Mouse (Mus musculus) layer of hippocampus, postnatal 25 days (tissue): Measurements from ENCODE around the gene Ppp6r2. TPM values are rescaled to one million over a fixed set of nuclear protein-coding genes. Genes with fewer than 3 reads are reported as not detected.

ENCODE experiments used
- DNase-seq, 2 experiments: peaks; one replicate each; pipeline ENCODE4 v3.0.0; 2022; ENCODE audit warnings: mixed read lengths in 2 of 2, low spot score in 1 of 2; ENCODE audit errors: extremely low spot score in 1 of 2
- total RNA-seq, 2 experiments: library from RNA; stranded (reverse); gene quantifications; 2 replicates each; pipeline ENCODE4 v1.2.3; 2021

Gene Ppp6r2
- total RNA-seq, 2 experiments from 2014 or later, result 164 to 166 TPM

DNA sequence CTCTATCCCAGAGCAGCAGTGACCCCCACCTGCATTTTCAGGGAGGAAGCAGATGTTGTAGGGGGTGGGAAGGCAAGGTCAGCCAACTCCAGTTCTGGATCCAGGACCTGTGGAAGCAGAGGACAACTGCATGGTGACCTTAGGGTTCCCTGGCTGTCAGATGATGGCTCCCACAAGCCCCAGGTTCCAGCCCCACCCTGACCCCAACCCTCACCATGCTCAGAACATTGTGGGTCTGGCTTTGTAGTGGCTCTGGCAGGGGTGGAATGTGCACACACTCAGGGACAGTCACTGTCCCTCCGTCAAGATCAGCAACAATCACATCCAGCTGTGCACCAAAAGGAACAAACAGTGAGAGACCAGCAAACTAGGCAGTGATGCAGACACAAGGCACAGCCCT lies 94.6 kb downstream of the Ppp6r2 start:
- DNase-seq, result no peak

DNA sequence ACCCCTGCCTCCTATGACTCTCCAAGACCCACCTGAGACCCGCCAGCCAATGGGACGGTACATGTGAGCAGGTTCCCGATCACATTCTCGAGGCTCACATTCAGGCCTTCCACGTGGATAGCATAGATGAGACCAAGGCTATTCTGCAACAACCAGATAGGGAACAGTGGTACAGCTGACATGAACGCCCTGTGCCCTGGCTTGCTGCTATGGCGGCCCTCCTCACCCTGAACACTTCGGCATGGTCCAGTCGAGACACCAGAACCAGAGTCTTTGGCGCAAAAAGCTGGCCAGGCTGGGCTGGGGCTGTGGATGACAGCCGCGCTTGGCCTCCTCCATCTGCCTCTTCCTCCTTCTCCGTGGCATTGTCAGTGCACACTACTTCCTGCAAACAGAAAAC lies 96.1 kb downstream of the Ppp6r2 start:
- DNase-seq, result no peak

DNA sequence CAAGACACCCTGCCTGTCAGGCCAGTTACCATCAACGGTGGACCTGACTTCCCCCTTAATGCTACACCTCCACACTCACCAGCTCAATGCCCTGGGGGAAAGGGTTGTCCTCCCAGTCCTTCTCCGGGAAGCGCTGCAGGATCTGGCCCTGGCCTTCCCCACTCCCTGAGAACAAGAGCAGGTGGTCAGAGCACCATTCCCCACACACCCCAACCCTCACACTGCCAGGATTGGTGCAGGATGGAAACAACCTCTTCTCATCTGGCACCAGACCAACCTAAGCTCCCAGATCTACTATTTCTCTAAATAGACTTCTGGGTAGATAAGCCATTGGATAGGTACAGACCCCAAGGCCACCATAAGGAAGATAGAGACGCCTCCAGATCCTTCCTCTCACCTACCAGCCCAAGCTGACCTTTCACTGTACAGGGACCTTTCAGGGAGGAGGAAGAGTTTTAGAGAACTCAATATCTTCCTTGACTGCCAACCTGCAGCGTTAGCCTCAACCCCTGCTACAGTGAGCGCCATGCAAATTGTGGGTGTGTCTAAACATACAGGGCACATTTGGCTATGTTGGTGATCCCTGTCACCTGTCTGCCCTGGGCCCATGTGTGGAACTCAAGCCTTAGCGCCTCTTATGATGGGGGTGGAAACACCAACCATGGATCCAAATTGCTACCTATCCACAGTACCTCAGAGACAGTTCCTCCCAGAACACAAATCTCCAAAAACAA lies 97.2 kb downstream of the Ppp6r2 start:
- peak in 1 of 2 experiments; percentile 7 for DNase-seq

DNA sequence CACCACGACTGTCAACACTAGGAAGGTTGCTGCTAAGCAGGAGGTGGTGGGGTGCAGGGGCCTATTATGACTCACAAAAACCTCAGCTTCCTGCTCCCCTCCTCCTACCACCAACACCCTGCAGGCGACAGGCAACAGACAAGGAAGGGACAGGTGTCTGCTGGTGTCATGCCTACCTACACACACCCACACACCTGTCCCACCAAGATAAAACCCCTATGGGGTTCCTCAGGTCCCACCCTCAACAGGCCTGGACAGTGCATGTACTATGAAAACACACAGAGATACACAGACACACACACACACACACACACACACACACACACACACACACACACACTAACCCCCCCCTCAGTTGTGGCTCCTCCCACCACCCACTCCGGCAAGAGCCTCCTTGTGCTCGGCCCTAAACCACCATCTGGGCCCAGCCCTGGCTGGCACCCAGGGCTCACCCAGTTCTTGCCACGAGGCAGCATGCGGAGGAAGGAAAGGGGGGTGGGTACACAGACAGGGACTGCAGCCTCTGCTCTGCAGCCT lies 98.7 kb downstream of the Ppp6r2 start:
- peak; percentile 50 to 51 for DNase-seq

DNA sequence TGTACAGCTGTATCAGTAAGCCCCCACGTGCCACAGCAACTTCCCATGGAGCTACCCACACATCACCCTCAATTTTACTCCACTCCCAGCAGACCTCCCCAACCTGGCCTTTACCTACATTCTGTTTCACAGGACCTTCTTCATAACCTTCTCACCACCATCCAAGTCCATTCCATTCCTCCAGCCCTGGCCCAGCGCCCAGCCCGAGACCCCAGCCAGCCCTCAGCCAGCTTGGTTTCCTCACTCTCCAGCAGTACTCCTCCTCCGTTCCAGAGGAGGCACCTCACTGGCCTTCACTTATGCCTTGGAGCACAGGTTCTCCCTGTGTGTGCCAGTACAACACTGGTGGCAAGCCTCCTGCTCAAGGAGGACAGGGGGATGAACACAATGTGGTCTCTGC lies 102.0 kb downstream of the Ppp6r2 start:
- DNase-seq, result peak in 1 of 2 experiments; percentile 12

DNA sequence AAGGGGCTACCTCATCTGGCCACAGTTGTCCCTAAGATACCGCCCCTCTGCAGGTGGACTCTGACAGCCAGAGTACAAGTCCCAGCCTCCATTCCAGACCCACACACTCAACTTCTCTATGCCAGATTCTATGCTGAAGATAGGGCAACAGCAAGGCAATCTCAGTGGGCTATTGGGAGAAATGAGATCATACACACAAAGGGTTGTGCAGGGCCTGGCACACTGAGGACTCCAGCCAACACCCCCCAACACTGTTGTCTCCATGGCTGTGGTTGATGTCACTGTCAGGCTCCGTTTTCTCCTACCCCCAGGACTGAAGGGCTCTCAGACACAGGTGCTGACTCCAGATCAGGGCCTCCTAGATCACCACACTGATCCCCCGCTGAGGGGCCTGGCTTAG lies 102.8 kb downstream of the Ppp6r2 start:
- peak in 1 of 2 experiments; percentile 11 for DNase-seq

DNA sequence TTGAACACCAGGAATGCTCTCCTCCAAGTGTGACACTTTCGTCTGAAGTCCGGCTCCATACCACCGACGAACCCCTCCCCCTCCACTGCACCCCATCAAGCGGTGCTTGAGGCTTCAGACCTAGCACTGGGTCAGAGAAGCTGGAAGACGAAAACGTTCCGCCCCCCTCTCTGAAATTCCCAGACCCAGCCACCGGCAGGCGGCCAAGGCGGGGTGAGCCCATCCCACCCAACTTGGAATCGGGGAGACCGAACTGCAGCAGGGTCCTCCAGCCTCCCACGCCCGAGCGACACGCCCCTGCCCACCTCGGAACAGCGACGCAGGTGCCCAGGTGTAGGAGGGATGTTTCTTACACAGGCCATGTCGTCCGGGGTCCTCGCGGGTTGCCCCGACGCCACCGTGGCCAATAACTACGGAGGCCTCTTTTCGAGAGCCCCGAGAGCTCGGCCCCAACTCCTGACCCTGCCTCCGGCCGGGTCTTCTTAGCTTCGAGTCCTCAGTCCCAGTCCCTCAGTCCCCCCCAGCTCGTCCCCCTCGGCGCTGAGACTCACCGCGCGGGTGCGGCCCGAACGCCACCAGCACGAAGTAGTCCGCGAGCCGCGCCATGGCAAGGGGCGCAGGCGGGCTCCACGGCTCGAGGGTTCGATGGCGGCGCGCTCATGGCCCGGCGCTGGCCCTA lies 103.3 kb downstream of the Ppp6r2 start:
- peak in 1 of 2 experiments; percentile 20 for DNase-seq

DNA sequence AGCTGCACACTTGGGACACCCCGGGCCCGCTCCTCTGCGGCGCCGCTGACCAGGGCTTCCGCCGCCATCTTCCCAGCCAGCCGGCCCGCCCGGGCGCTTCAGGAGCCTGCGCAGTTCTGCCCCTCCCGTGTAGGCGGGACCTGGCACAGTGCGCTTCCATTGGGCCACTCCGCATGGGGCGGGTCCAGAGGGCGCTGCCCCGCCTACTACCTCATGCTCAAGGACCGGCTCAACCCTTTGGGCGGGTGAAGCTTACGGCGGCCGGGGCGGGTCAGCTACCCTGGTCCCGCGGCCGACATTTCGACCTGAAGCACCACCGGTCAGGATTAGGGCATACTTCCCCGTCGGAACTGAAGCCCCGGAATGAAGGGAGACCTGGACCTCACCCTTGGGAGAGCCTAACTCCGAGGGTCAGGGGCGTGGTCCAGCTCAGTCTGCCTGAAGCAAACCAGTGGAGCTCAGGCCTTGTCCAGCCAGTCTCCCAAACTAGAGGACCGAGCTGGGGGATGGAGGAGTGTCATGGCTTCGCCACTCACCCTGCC lies 103.9 kb downstream of the Ppp6r2 start, which contains the start of gene Sbf1:
Gene Sbf1 (minus strand): TSS at position 122 of the 542 bp plus-strand sequence.
- DNase-seq, result peak; percentile 87 to 90

DNA sequence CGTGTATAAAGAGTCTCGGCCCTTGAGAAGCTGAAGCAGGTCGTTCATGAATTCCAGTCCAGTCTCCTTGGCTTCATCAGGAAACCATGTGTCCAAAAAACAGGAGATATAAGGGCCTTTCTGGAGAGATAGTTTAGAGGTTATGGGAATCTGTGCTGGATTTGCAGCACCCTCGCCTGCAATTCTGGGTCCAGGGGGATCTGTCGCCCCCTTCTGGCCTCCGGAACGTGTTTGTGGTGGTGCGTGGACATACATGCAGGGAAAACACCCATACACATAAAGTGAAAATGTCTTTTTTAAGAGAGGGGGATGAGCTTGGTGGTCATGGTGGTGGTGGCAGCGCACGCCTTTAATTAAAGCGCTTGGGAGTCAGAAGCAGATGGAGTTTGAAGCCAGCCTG lies 104.8 kb downstream of the Ppp6r2 start:
- DNase-seq, result no peak

DNA sequence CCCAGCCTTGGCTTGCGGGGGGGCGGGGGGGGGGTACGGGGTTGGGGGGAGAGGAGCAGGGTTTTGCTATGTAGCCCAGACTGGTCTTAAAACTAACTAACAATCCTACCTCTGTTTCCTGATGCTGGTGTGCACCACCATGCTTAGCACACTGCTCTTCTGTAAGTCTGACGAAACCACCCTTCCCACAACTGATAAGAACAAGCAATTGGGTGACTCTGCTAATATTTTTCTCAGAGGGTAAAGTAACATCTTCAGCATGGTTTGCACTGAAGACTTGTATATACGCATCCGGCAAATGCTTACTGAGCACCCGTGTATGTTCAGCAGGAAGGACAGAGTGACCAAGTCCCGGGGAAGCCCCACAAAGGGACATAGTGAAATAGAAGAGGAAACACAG lies 109.9 kb downstream of the Ppp6r2 start:
- DNase-seq, result no peak

DNA sequence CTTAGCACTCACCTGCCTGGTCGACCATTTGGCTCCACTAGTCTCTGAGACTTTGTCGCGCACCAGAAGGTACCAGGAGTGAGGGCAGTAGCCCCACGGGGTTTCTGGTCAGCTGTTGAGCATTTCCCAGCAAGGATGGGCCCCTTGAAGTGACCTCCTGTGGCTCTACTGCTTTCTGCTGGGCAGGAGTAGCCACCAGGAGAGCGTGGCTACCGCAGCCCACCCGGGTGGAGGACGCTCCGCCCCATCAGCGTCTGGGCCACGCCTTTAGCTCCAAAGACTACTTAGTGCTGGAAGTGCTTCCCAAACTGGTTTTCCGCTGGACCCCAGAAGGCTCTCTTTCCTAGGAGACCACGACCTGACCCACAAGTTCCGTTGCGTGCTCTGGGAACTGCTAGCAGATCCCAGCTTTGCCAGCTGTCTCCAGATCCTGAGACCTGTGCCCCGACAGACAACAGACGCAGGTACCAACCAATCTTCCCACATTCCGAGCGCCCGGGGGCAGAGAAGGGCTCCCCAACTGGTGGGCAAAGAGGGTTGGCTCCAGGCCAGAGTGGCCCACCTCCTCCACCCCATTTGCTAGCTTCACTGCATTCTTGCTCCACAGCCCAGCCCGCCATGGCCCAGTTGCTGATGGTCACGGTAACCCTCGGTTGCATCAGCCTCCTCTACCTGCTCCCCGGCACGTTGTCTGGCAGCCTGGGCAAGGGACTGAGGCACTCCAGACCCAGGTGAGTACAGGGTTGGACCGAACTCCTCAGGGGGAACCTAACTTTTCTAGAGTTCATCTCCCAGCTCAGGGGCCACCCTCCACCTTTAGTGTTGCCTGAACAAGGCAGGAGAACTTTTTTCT lies 111.5 kb downstream of the Ppp6r2 start, which contains the start of gene Adm2:
Gene Adm2 (plus strand): TSS at position 51 of the 853 bp plus-strand sequence.
- DNase-seq, result no peak

DNA sequence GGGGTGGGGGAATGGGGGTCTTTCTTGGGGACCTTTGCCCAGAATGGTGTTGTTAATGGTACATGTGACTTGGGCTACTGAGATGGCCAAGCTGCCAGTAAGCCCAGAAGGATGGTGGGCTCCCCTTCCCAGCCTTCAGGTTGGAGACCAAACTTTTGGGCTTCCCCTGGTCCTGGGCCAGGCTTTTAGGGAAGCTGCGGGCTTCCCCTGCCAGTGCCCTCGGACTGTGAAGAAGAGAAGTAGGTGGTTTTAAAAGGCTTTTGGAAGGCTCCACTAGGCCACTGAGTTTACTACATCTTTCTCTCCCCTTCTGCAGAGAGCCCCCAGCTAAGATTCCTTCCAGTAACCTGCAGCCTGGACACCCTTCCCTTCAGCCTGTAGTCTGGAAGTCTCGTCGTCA lies 112.3 kb downstream of the Ppp6r2 start:
- no peak for DNase-seq

DNA sequence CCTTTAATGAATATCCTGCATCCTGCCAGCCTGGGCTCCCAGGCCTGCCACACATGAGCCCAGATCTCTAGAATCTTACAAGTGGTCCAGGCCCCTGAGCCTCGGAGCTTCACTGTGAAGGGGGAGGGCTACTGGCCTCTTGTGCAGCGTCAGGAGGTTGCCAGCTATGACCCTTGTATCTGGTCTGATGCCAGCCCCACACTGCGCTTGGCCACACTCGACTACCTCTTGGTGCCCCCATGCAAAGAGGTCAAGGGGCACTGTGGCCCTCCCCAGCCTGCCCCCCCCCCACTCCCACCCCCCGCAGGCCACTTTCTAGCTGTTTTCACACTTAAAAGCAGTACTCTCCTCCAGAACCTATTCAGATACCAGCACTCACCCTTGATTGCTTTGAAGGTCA lies 115.1 kb downstream of the Ppp6r2 start:
- no peak for DNase-seq

DNA sequence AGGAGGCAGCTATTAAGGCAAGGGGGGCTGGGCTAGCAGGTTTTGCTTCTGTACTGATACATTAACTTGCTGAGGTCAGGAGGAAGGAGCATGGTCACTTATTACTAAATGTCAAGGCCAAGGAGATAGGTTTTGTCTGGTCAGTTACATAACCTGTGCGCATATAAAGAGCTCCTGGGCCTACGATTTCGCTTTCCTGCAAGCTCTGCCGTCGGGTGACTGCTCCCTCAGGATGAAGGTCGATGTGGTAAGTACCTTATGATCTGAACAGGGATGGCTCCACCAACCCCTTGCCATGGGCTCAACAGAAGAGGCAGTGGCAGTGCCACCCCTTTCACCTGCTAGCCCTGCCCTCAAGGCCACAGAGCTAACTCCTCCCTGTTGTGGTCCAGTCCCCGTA lies 122.9 kb downstream of the Ppp6r2 start, which contains the start of gene Miox:
Gene Miox (plus strand): TSS at position 128 of the 400 bp plus-strand sequence.
- no peak for DNase-seq

DNA sequence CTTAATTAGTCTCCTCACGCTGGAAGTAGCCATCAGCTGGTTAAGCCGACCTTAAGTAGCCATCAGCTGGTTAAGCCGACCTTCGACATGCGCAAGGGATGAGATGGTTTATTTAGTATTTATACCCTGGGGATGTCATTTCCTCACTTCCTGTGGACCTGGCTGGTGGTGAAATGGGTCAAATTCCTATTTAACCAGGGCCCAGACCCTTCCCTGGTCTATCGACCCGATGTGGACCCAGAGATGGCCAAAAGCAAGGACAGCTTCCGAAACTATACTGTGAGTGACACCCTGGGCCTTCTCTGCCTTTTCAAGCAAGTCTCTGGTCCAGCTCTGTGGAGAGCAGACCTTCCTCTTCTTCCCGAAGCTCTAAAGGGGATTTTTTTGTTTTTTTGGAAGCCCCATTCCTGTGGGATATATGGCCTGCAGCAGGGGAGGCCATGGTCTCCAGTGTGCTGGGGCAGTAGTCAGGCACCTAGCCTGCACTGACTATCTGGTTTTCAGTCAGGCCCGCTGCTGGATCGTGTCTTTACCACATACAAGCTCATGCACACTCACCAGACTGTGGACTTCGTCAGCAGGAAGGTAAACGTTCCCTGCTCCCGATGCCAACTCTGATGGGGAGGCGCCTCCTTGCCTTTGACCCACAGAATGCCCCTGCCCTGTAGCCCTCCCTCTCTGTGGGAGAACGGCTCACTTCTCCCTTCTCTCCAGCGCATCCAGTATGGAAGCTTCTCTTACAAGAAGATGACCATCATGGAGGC lies 123.6 kb downstream of the Ppp6r2 start:
- DNase-seq, result no peak

DNA sequence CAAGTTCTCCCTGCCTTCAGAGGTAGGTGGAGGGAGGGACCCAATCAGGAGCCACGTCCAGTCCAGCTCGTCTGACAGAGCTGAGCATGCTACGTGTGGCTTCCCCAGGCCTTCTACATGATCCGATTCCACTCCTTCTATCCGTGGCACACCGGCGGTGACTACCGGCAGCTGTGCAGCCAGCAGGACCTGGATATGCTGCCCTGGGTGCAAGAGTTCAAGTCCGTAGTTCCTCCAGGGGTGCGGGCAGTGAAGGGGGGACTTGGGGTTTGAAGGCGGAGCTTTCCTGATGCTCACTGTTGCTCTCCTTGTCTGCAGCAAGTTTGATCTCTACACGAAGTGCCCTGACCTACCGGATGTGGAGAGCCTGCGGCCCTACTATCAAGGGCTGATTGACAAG lies 125.1 kb downstream of the Ppp6r2 start:
- DNase-seq, result no peak
